Comparison of ENCODE assay signal across 8 mouse cellular contexts in the genomic region with DNA sequence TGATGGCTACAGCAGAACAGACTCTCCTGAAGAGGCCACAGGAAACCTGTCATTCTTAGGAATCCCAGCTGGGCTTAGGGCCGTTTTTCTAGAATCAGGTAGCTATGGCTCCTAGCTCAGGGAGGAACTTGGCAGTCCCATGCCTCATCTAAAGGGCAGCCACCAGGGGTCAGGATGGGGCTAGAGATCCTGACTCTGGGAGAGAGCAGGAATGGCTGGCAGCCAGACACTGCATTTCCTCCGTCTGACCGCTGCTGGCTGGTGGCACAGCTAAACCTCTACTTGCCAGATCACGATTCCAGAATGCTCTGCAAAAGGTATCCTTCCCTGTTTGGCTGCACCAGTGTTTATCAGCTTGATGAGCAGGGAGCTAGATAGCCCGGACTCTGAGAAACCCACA. TPM values are rescaled to one million over a fixed set of nuclear protein-coding genes. Genes with fewer than 3 reads are reported as not detected.
DNase-seq lines count a peak whose midpoint lies in the region; ATAC-seq lines count a peak whose summit lies in the region.

No protein-coding gene starts in this region.

- peaks cover 5% of the 10 kb centered on the region; the same call in 1 of the 2 replicates for H3K27me3 ChIP-seq in hindbrain, embryonic 11.5 days (ENCODE audit: control insufficient read depth, insufficient read depth, low read length)
- peaks cover 14% of the 10 kb centered on the region for H3K27me3 ChIP-seq in limb, embryonic 13.5 days
- H3K27me3 ChIP-seq in midbrain, embryonic 12.5 days, result peaks cover 7% of the 10 kb centered on the region

- H3K9me3 ChIP-seq in hindbrain, embryonic 11.5 days (ENCODE audit: control insufficient read depth, low read length), result no peaks in the 10 kb centered on the region
- no peaks in the 10 kb centered on the region for H3K9me3 ChIP-seq in limb, embryonic 13.5 days
- no peaks in the 10 kb centered on the region for H3K9me3 ChIP-seq in midbrain, embryonic 12.5 days

- ATAC-seq in hindbrain, embryonic 11.5 days (ENCODE audit: low FRiP score), result peak; percentile 78; the same call in 1 of the 2 replicates
- ATAC-seq in limb, embryonic 13.5 days (ENCODE audit: low FRiP score, low read depth), result peak; percentile 80
- ATAC-seq in midbrain, embryonic 12.5 days (ENCODE audit: low FRiP score, low read depth), result peak; percentile 89

- no peak overlapping the region for H3K27ac ChIP-seq in hindbrain, embryonic 11.5 days (ENCODE audit: low read depth, low read length)
- H3K27ac ChIP-seq in limb, embryonic 13.5 days, result 0 out of 2 replicates have a peak overlapping the region, but pooled peaks have one; percentile 16
- H3K27ac ChIP-seq in midbrain, embryonic 12.5 days (replicated peaks), result peak overlapping the region; percentile 63

- H3K9ac ChIP-seq in hindbrain, embryonic 11.5 days (ENCODE audit: low read depth, low read length), result no peak overlapping the region
- H3K9ac ChIP-seq in limb, embryonic 13.5 days, result 0 out of 2 replicates have a peak overlapping the region, but pooled peaks have one; percentile 31
- H3K9ac ChIP-seq in midbrain, embryonic 12.5 days (replicated peaks), result no peak overlapping the region; the same call in 1 of the 2 replicates

- no peaks in the 10 kb centered on the region for H3K36me3 ChIP-seq in hindbrain, embryonic 11.5 days (ENCODE audit: control insufficient read depth, insufficient read depth, low read length)
- H3K36me3 ChIP-seq in limb, embryonic 13.5 days, result no peaks in the 10 kb centered on the region
- H3K36me3 ChIP-seq in midbrain, embryonic 12.5 days, result no peaks in the 10 kb centered on the region

- peak; percentile 79 to 83 for DNase-seq in right cerebral cortex, postnatal 10 days (ENCODE audit: low spot score in 2 of 2)
- DNase-seq in right cerebral cortex, postnatal 25 days, result no peak
- DNase-seq in cerebellum, postnatal 10 days, result peak; percentile 97 to 98
- peak; percentile 73 for DNase-seq in gastrocnemius, adult 18-20 months (ENCODE audit: low spot score)
- DNase-seq in hindbrain, embryonic 11.5 days (ENCODE audit: low spot score), result peak; percentile 81
- peak; percentile 15 for DNase-seq in thymus, postnatal 0 days (ENCODE audit: low spot score)

- no peak overlapping the region for H3K4me3 ChIP-seq in hindbrain, embryonic 11.5 days (ENCODE audit: low read depth, low read length)
- 0 out of 2 replicates have a peak overlapping the region, but pooled peaks have one; percentile 2 for H3K4me3 ChIP-seq in limb, embryonic 13.5 days
- H3K4me3 ChIP-seq in midbrain, embryonic 12.5 days, result no peak overlapping the region

- 12% methylated on average over 5 of the region's 5 CpGs for WGBS in hindbrain, embryonic 11.5 days
- WGBS in limb, embryonic 13.5 days, result 5% methylated on average over 5 of the region's 5 CpGs
- WGBS in midbrain, embryonic 12.5 days, result 11% methylated on average over 5 of the region's 5 CpGs

- peak overlapping the region; percentile 7; the same call in 1 of the 2 replicates for H3K4me2 ChIP-seq in hindbrain, embryonic 11.5 days (replicated peaks; ENCODE audit: low read depth, low read length)
- peak overlapping the region; percentile 48 for H3K4me2 ChIP-seq in limb, embryonic 13.5 days (replicated peaks)
- peak overlapping the region; percentile 26 for H3K4me2 ChIP-seq in midbrain, embryonic 12.5 days (replicated peaks)

- H3K4me1 ChIP-seq in hindbrain, embryonic 11.5 days (replicated peaks; ENCODE audit: control insufficient read depth, insufficient read depth, low read length), result no peaks in the 10 kb centered on the region
- peaks cover 15% of the 10 kb centered on the region for H3K4me1 ChIP-seq in limb, embryonic 13.5 days
- peaks cover 9% of the 10 kb centered on the region; the same call in 1 of the 2 replicates for H3K4me1 ChIP-seq in midbrain, embryonic 12.5 days

RNA-seq across cellular contexts. Expression of gene Jph4, which starts 5.2 kb away (rescaled TPM):
- total RNA-seq in gastrocnemius, adult 18-20 months (2021), result under 1 TPM; 0.07 to 0.11 TPM
- 2.8 and 3.3 TPM in 2 replicates for polyA plus RNA-seq in hindbrain, embryonic 11.5 days (2014; fragmentation: Nextera tagmentation; extraction: Ambion mirVana)
- polyA plus RNA-seq in limb, embryonic 13.5 days (2015; fragmentation: Nextera tagmentation; extraction: Ambion mirVana), result 1.9 and 2.2 TPM in 2 replicates
- polyA plus RNA-seq in midbrain, embryonic 12.5 days (2016; fragmentation: Nextera tagmentation; extraction: Ambion mirVana), result 7.2 and 9.9 TPM in 2 replicates
- 0.09 TPM in 2 replicates for polyA plus RNA-seq in thymus, postnatal 0 days (2015; fragmentation: Nextera tagmentation; extraction: Ambion mirVana)

RNA-seq across cellular contexts. Expression of gene Ap1g2, which starts 15.6 kb away (rescaled TPM):
- 1 to 10 TPM; 4.2 to 4.9 TPM for total RNA-seq in gastrocnemius, adult 18-20 months (2021)
- polyA plus RNA-seq in hindbrain, embryonic 11.5 days (2014; fragmentation: Nextera tagmentation; extraction: Ambion mirVana), result 9.0 and 9.4 TPM in 2 replicates
- polyA plus RNA-seq in limb, embryonic 13.5 days (2015; fragmentation: Nextera tagmentation; extraction: Ambion mirVana), result 13.1 and 13.7 TPM in 2 replicates
- polyA plus RNA-seq in midbrain, embryonic 12.5 days (2016; fragmentation: Nextera tagmentation; extraction: Ambion mirVana), result 8.2 and 10.9 TPM in 2 replicates
- polyA plus RNA-seq in thymus, postnatal 0 days (2015; fragmentation: Nextera tagmentation; extraction: Ambion mirVana), result 32.0 and 38.3 TPM in 2 replicates

RNA-seq across cellular contexts. Expression of gene Thtpa, which starts 27.4 kb away (rescaled TPM):
- total RNA-seq in gastrocnemius, adult 18-20 months (2021), result 10 to 100 TPM; 12.1 to 14.8 TPM
- polyA plus RNA-seq in hindbrain, embryonic 11.5 days (2014; fragmentation: Nextera tagmentation; extraction: Ambion mirVana), result 18.2 and 20.9 TPM in 2 replicates
- 22.9 and 24.5 TPM in 2 replicates for polyA plus RNA-seq in limb, embryonic 13.5 days (2015; fragmentation: Nextera tagmentation; extraction: Ambion mirVana)
- polyA plus RNA-seq in midbrain, embryonic 12.5 days (2016; fragmentation: Nextera tagmentation; extraction: Ambion mirVana), result 26.6 and 27.3 TPM in 2 replicates
- 9.8 and 10.3 TPM in 2 replicates for polyA plus RNA-seq in thymus, postnatal 0 days (2015; fragmentation: Nextera tagmentation; extraction: Ambion mirVana)

RNA-seq across cellular contexts. Expression of gene Zfhx2, which starts 29.8 kb away (rescaled TPM):
- total RNA-seq in gastrocnemius, adult 18-20 months (2021), result 1 to 10 TPM; 4.9 to 5.6 TPM
- 16.1 and 20.8 TPM in 2 replicates for polyA plus RNA-seq in hindbrain, embryonic 11.5 days (2014; fragmentation: Nextera tagmentation; extraction: Ambion mirVana)
- 5.6 and 6.2 TPM in 2 replicates for polyA plus RNA-seq in limb, embryonic 13.5 days (2015; fragmentation: Nextera tagmentation; extraction: Ambion mirVana)
- polyA plus RNA-seq in midbrain, embryonic 12.5 days (2016; fragmentation: Nextera tagmentation; extraction: Ambion mirVana), result 26.2 and 30.2 TPM in 2 replicates
- 1.1 and 1.5 TPM in 2 replicates for polyA plus RNA-seq in thymus, postnatal 0 days (2015; fragmentation: Nextera tagmentation; extraction: Ambion mirVana)
